Mouse (Mus musculus): Measurements from ENCODE around the gene Wwc1.

The Wwc1 gene

GRCm38 (mm10) chr11:35933402-35934085 is 46.8 kb downstream of the Wwc1 start:
- peak; percentile 32 for DNase-seq (ENCODE audit: low spot score)

- DNase-seq (ENCODE audit: low spot score) = no peak
These were observed 48.0 kb downstream of the Wwc1 start for GRCm38 (mm10) chr11:35932121-35932885.

- DNase-seq (ENCODE audit: low spot score) = no peak
These were observed 49.7 kb downstream of the Wwc1 start for GRCm38 (mm10) chr11:35930511-35931060.

GRCm38 (mm10) chr11:35928453-35928852 is 51.9 kb downstream of the Wwc1 start:
- DNase-seq (ENCODE audit: low spot score) = no peak

GRCm38 (mm10) chr11:35927309-35927708 is 53.0 kb downstream of the Wwc1 start:
- DNase-seq (ENCODE audit: low spot score) = peak; percentile 43

- DNase-seq (ENCODE audit: low spot score) = no peak
These were observed 54.7 kb downstream of the Wwc1 start for GRCm38 (mm10) chr11:35925592-35925991.

GRCm38 (mm10) chr11:35922205-35922873 is 58.0 kb downstream of the Wwc1 start:
- no peak for DNase-seq (ENCODE audit: low spot score)

- DNase-seq (ENCODE audit: low spot score) = no peak
These were observed 59.6 kb downstream of the Wwc1 start for GRCm38 (mm10) chr11:35920776-35921175.

GRCm38 (mm10) chr11:35919856-35920503 is 60.3 kb downstream of the Wwc1 start:
- DNase-seq (ENCODE audit: low spot score) = no peak

- DNase-seq (ENCODE audit: low spot score) = no peak
These were observed 60.9 kb downstream of the Wwc1 start for GRCm38 (mm10) chr11:35919383-35919782.

GRCm38 (mm10) chr11:35916466-35917185 is 63.7 kb downstream of the Wwc1 start:
- DNase-seq (ENCODE audit: low spot score) = no peak

GRCm38 (mm10) chr11:35915546-35915945 is 64.8 kb downstream of the Wwc1 start:
- no peak for DNase-seq (ENCODE audit: low spot score)

- DNase-seq (ENCODE audit: low spot score) = no peak
These were observed 66.8 kb downstream of the Wwc1 start for GRCm38 (mm10) chr11:35913418-35914044.

- DNase-seq (ENCODE audit: low spot score) = no peak
These were observed 75.3 kb downstream of the Wwc1 start for GRCm38 (mm10) chr11:35904955-35905550.

- DNase-seq (ENCODE audit: low spot score) = no peak
These were observed 77.2 kb downstream of the Wwc1 start for GRCm38 (mm10) chr11:35903079-35903478.

GRCm38 (mm10) chr11:35899946-35900345 is 80.4 kb downstream of the Wwc1 start:
- no peak for DNase-seq (ENCODE audit: low spot score)

GRCm38 (mm10) chr11:35893454-35893853 is 86.9 kb downstream of the Wwc1 start:
- no peak for DNase-seq (ENCODE audit: low spot score)

GRCm38 (mm10) chr11:35893018-35893421 is 87.3 kb downstream of the Wwc1 start:
- DNase-seq (ENCODE audit: low spot score) = peak; percentile 28

- no peak for DNase-seq (ENCODE audit: low spot score)
These were observed 88.0 kb downstream of the Wwc1 start for GRCm38 (mm10) chr11:35892293-35892692.

GRCm38 (mm10) chr11:35888790-35889189 is 91.5 kb downstream of the Wwc1 start:
- DNase-seq (ENCODE audit: low spot score) = no peak

- DNase-seq (ENCODE audit: low spot score) = no peak
These were observed 97.5 kb downstream of the Wwc1 start for GRCm38 (mm10) chr11:35882777-35883176.
